Mouse (Mus musculus): Measurements from ENCODE around the gene Ebf1.

DNA sequence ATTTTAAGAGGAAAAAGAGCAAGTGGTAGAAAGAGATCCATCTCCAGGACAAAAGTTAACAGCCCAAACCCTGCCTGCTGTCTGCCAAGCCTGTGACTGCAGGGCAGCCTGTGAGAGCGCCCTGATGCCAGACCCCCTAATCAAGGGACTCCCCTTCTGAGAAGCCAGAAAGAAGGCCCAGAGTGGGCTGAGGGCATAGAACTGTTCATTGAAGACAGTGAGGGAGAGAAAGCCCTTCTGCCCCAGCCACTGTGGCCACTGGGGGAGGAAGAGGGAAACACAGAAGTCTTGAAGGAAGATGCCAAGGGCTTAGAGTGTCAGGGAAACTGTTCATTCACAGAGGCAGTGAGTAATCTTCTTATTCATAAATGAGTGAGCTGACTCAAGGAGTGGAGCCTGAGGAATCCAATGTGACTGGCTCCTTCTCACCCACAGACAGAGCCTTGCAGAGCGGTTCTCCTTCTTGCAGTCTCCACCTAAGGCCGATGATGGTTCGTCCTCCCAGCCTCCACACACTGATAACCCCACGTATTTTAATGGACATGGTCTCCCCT lies 195.2 kb downstream of the Ebf1 start:
- TF ChIP-seq CTCF (IDR thresholded peaks at IDR 0.05 in 2 of 3, conservative IDR thresholded peaks at IDR 0.05 in 1 of 3; ENCODE audit: control insufficient read depth in 1 of 3, insufficient read depth in 1 of 3, low read depth in 2 of 3, low read length in 3 of 3, poor library complexity in 1 of 3, severe bottlenecking in 1 of 3) (no peak), EP300 (IDR thresholded peaks at IDR 0.05; ENCODE audit: low read depth in 1 of 2, low read length in 2 of 2) (no peak), GABPA (IDR thresholded peaks at IDR 0.05; ENCODE audit: low read depth, low read length) (no peak), MXI1 (IDR thresholded peaks at IDR 0.05; ENCODE audit: low read depth, low read length) (no peak), ZMIZ1 (IDR thresholded peaks at IDR 0.05; ENCODE audit: low read depth, low read length) (no peak), NRF1 (IDR thresholded peaks at IDR 0.05; ENCODE audit: insufficient read depth, low read depth, low read length, poor library complexity, severe bottlenecking) (no peak), ZNF384 (IDR thresholded peaks at IDR 0.05; ENCODE audit: low read depth, low read length) (no peak)

Data from MEL (cell line).